Mouse (Mus musculus) cerebellum, adult 2 months (tissue): Measurements from ENCODE around the gene Nfkbid.

ENCODE experiments used
- CTCF ChIP-seq: fragments of 200-500 bp; IDR thresholded peaks from 2 replicates; pipeline ENCODE4 v1.5.1; 2011; ENCODE audit warnings: low read depth, mild to moderate bottlenecking, control low read depth, low read length, moderate library complexity, borderline replicate concordance; ENCODE audit not compliant: insufficient read depth
- POLR2A ChIP-seq: fragments of 200-500 bp; IDR thresholded peaks from 2 replicates; pipeline ENCODE4 v1.6.1; 2011; ENCODE audit warnings: low read length, control low read depth, borderline replicate concordance; ENCODE audit not compliant: insufficient read depth

DNA sequence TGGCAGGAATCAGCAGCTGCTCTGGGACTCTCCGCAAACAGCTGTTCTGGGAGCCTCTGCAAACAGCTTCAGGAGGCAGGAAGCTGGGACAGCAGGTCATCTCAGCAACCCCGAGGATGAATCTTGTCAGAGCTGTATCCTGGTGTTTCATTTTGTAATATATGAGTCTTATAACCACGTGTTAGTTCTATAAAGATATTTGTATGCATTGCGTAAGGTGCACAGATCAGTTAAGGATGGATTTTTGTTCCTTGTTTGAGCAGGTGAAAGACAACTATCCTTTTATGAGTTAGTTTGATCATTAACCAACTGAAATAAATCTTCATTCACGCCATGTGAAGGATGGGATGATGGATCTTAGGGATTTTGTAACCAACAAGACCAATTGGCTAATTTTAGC lies 41.5 kb upstream of the Nfkbid start:
- TF ChIP-seq POLR2A, result no peak
- no peak for TF ChIP-seq CTCF
